Mouse (Mus musculus): ENCODE results near the gene Gm8922. TPM values are rescaled to one million over a fixed set of nuclear protein-coding genes. Genes with fewer than 3 reads are reported as not detected.
"Not testable (repeated sequence)": the region's sequence is repeated elsewhere in the genome, so short reads cannot be mapped to it uniquely, and the experiment has no call there.

Gene Gm8922
- polyA plus RNA-seq (2015; fragmentation: Nextera tagmentation; extraction: Ambion mirVana): not detected in 2 replicates

DNA sequence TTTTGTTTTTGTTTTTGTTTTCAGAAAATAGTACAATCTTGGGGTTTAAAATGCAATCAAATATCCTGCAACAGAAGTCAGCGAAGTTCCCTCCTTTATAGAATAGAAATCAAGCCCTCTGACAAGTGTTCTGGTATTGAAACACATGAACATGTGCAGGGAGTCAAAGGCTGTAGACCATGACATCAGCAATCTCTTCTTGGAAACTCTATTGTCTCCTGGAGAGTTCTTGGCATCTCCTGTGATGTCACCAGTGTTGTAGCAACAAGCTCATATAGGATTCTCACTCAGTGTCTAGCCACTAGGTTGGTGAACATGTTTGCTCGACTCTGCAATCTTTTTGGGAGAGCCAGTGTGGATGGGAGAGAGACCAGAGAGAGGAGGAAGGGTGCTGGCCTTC is at the start of gene Gm8922:
Gene Gm8922, plus strand, starts transcription at position 301 of the 400 bp plus-strand sequence.
- WGBS: no CpG with 5 or more reads among the region's 2 CpGs
- H3K9me3 ChIP-seq (ENCODE audit: control insufficient read depth, low read length); H3K27me3 ChIP-seq (replicated peaks; ENCODE audit: control insufficient read depth, insufficient read depth, low read length); H3K36me3 ChIP-seq (ENCODE audit: control insufficient read depth, insufficient read depth); H3K9ac ChIP-seq (replicated peaks; ENCODE audit: low read depth, low read length); H3K4me1 ChIP-seq (replicated peaks; ENCODE audit: control insufficient read depth, insufficient read depth, low read length); ATAC-seq; H3K27ac ChIP-seq (ENCODE audit: low read length); H3K4me2 ChIP-seq (ENCODE audit: low read length); H3K4me3 ChIP-seq (replicated peaks; ENCODE audit: low read length): not testable (repeated sequence)

Other genes with a start within 250 kb of the Gm8922 start
- gene Gm8906, start 179.3 kb upstream of the Gm8922 start, polyA plus RNA-seq (2015; fragmentation: Nextera tagmentation; extraction: Ambion mirVana): not detected in 2 replicates
- gene Gm6460, start 87.0 kb upstream of the Gm8922 start, polyA plus RNA-seq (2015; fragmentation: Nextera tagmentation; extraction: Ambion mirVana): not detected in 2 replicates
- gene Gm8926, start 88.6 kb downstream of the Gm8922 start, polyA plus RNA-seq (2015; fragmentation: Nextera tagmentation; extraction: Ambion mirVana): not detected in 2 replicates
- not detected in 2 replicates for gene Gm6465, start 163.6 kb downstream of the Gm8922 start, polyA plus RNA-seq (2015; fragmentation: Nextera tagmentation; extraction: Ambion mirVana)
- not detected in 2 replicates for gene 4933402N22Rik, start 236.1 kb downstream of the Gm8922 start, polyA plus RNA-seq (2015; fragmentation: Nextera tagmentation; extraction: Ambion mirVana)